Mouse (Mus musculus) thymus, postnatal 36 days (tissue): ENCODE results near the gene Ccdc126.

Experiments used
- DNase-seq, 2 experiments: peaks; one replicate each; pipeline ENCODE4 v3.0.0; 2022; ENCODE audit warnings: mixed read lengths in 2 of 2

The Ccdc126 gene

GRCm38 (mm10) chr6:49349826-49350225 is 30.8 kb downstream of the Ccdc126 start:
- no peak for DNase-seq

- DNase-seq, result no peak
Observed at GRCm38 (mm10) chr6:49354613-49355012, 35.5 kb downstream of the Ccdc126 start.

GRCm38 (mm10) chr6:49355171-49355570 is 36.1 kb downstream of the Ccdc126 start:
- no peak for DNase-seq

GRCm38 (mm10) chr6:49360420-49360819 is 41.3 kb downstream of the Ccdc126 start:
- no peak for DNase-seq

- DNase-seq, result peak; percentile 95 to 98
Observed at GRCm38 (mm10) chr6:49367159-49368054, 48.3 kb downstream of the Ccdc126 start, which contains the start of gene Fam221a. Gene Fam221a, plus strand, starts transcription at chr6:49367739.

GRCm38 (mm10) chr6:49368212-49368611 is 49.1 kb downstream of the Ccdc126 start:
- no peak for DNase-seq

GRCm38 (mm10) chr6:49372705-49373104 is 53.6 kb downstream of the Ccdc126 start:
- no peak for DNase-seq

- DNase-seq, result no peak
Observed at GRCm38 (mm10) chr6:49373943-49374342, 54.9 kb downstream of the Ccdc126 start.

- DNase-seq, result no peak
Observed at GRCm38 (mm10) chr6:49378328-49378727, 59.3 kb downstream of the Ccdc126 start.
